ENCODE assay signal across 10 mouse cellular contexts in genomic region chr10:60215077-60215960, GRCm38 (mm10). TPM values are rescaled to one million over a fixed set of nuclear protein-coding genes. Genes with fewer than 3 reads are reported as not detected.
DNase-seq lines count a peak whose midpoint lies in the region; ATAC-seq and TF ChIP-seq lines count a peak whose summit lies in the region.
"Had no signal": no experiment of that assay in that cellular context is flagged by ENCODE, and none has a peak within 500 bp of the region (broad histone marks: within the 10 kb centered on the region; RNA-seq: fewer than 3 reads in every experiment).

No protein-coding gene starts in this region.

- H3K27me3 ChIP-seq in intestine, embryonic 15.5 days (replicated peaks): peaks cover 18% of the 10 kb centered on the region
- peaks cover 26% of the 10 kb centered on the region for H3K27me3 ChIP-seq in intestine, postnatal 0 days (replicated peaks; ENCODE audit: control insufficient read depth, insufficient read depth, low read length)

- H3K4me3 ChIP-seq in intestine, embryonic 15.5 days (replicated peaks): no peak overlapping the region
- H3K4me3 ChIP-seq in intestine, postnatal 0 days (ENCODE audit: low read depth, low read length): no peak overlapping the region

- peak; percentile 87 for DNase-seq in ZHBTc4 (ENCODE audit: low read depth, low spot score)
- peak; percentile 86 for DNase-seq in kidney, adult 9 months
- DNase-seq in lung, postnatal 10 days: peak; percentile 63
- no peak for DNase-seq in c-Kit-positive CD71-positive TER-119-positive erythroid progenitor cells, embryonic 14.5 days (ENCODE audit: low spot score)
- DNase-seq in spleen, postnatal 36 days (ENCODE audit: low spot score in 2 of 2): no peak
- DNase-seq in spleen, adult 18-20 months: no peak
- DNase-seq: gastrocnemius, postnatal 10 days had no signal

- H3K36me3 ChIP-seq in intestine, embryonic 15.5 days: no peaks in the 10 kb centered on the region
- H3K36me3 ChIP-seq in intestine, postnatal 0 days (ENCODE audit: control insufficient read depth, insufficient read depth): no peaks in the 10 kb centered on the region

- peaks cover 47% of the 10 kb centered on the region for H3K4me1 ChIP-seq in intestine, embryonic 15.5 days (replicated peaks)
- no peaks in the 10 kb centered on the region; the same call in 1 of the 2 replicates for H3K4me1 ChIP-seq in intestine, postnatal 0 days (replicated peaks; ENCODE audit: control insufficient read depth, insufficient read depth, low read length)

- no peak overlapping the region for H3K4me2 ChIP-seq in intestine, embryonic 15.5 days (replicated peaks)
- H3K4me2 ChIP-seq in intestine, postnatal 0 days (replicated peaks; ENCODE audit: low read depth): no peak overlapping the region

- no peak overlapping the region for H3K9ac ChIP-seq in intestine, embryonic 15.5 days
- H3K9ac ChIP-seq in intestine, postnatal 0 days (ENCODE audit: low read depth, low read length): no peak overlapping the region
- H3K9ac ChIP-seq: liver, embryonic 14.5 days had no signal

- H3K27ac ChIP-seq in intestine, embryonic 15.5 days: 0 out of 2 replicates have a peak overlapping the region, but pooled peaks have one; percentile 9
- H3K27ac ChIP-seq in intestine, postnatal 0 days (ENCODE audit: low read depth, low read length): no peak overlapping the region
- H3K27ac ChIP-seq: liver, embryonic 14.5 days had no signal

- H3K9me3 ChIP-seq in intestine, embryonic 15.5 days: no peaks in the 10 kb centered on the region
- no peaks in the 10 kb centered on the region for H3K9me3 ChIP-seq in intestine, postnatal 0 days (ENCODE audit: control insufficient read depth)

- 54% methylated on average over 14 of the region's 14 CpGs for WGBS in intestine, embryonic 15.5 days
- WGBS in intestine, postnatal 0 days: 61% methylated on average over 14 of the region's 14 CpGs

- no peak for ATAC-seq in intestine, embryonic 15.5 days
- no peak for ATAC-seq in intestine, postnatal 0 days

- no peak for TF ChIP-seq CTCF in intestine, postnatal 0 days (IDR thresholded peaks at IDR 0.05; ENCODE audit: low read depth)

RNA-seq across cellular contexts. Expression of gene Chst3, which starts 3.7 kb away (rescaled TPM):
- 1.9 TPM in 2 replicates for polyA plus RNA-seq in intestine, embryonic 15.5 days (2015; fragmentation: Nextera tagmentation; extraction: Ambion mirVana)
- polyA plus RNA-seq in intestine, postnatal 0 days (2015; fragmentation: Nextera tagmentation; extraction: Ambion mirVana): 0.27 and 0.29 TPM in 2 replicates

Comparison
In these comparisons a context has a peak if more than half of its experiments do, and no peak if none do; other contexts are left out.
1. DNase-seq: peak in ZHBTc4 (single experiment), kidney, adult 9 months (single experiment) and lung, postnatal 10 days (single experiment); none in c-Kit-positive CD71-positive TER-119-positive erythroid progenitor cells, embryonic 14.5 days (single experiment), spleen, postnatal 36 days (0 of 2) and spleen, adult 18-20 months (0 of 2).